Mouse (Mus musculus): ENCODE results near the gene Nucks1.
A peak's percentile ranks its signal among the peaks of the same experiment; 100 is the strongest.

The Nucks1 gene

GRCm38 (mm10) chr1:131919052-131919451 lies 8.7 kb downstream of the Nucks1 start:
- DNase-seq (ENCODE audit: low spot score in 2 of 2) = no peak

- no peak for DNase-seq (ENCODE audit: low spot score in 2 of 2)
Measured at GRCm38 (mm10) chr1:131922100-131922499, 11.8 kb downstream of the Nucks1 start.

GRCm38 (mm10) chr1:131933471-131933870 lies 23.1 kb downstream of the Nucks1 start:
- no peak for DNase-seq (ENCODE audit: low spot score in 2 of 2)

- DNase-seq (ENCODE audit: low spot score in 2 of 2) = peak in 1 of 2 experiments; percentile 34
Measured at GRCm38 (mm10) chr1:131937659-131938305, 27.4 kb downstream of the Nucks1 start.

GRCm38 (mm10) chr1:131938811-131939210 lies 28.5 kb downstream of the Nucks1 start:
- DNase-seq (ENCODE audit: low spot score in 2 of 2) = no peak

- DNase-seq (ENCODE audit: low spot score in 2 of 2) = no peak
Measured at GRCm38 (mm10) chr1:131940711-131941244, 30.4 kb downstream of the Nucks1 start.

- no peak for DNase-seq (ENCODE audit: low spot score in 2 of 2)
Measured at GRCm38 (mm10) chr1:131941501-131941900, 31.2 kb downstream of the Nucks1 start.

GRCm38 (mm10) chr1:131942621-131943590 lies 32.6 kb downstream of the Nucks1 start:
- no peak for DNase-seq (ENCODE audit: low spot score in 2 of 2)

- DNase-seq (ENCODE audit: low spot score in 2 of 2) = no peak
Measured at GRCm38 (mm10) chr1:131945674-131946440, 35.5 kb downstream of the Nucks1 start.

- no peak for DNase-seq (ENCODE audit: low spot score in 2 of 2)
Measured at GRCm38 (mm10) chr1:131946462-131947215, 36.3 kb downstream of the Nucks1 start.

- DNase-seq (ENCODE audit: low spot score in 2 of 2) = no peak
Measured at GRCm38 (mm10) chr1:131947997-131948525, 37.7 kb downstream of the Nucks1 start.

GRCm38 (mm10) chr1:131954242-131954865 lies 44.0 kb downstream of the Nucks1 start:
- DNase-seq (ENCODE audit: low spot score in 2 of 2) = no peak

- DNase-seq (ENCODE audit: low spot score in 2 of 2) = no peak
Measured at GRCm38 (mm10) chr1:131955131-131955757, 44.9 kb downstream of the Nucks1 start.

GRCm38 (mm10) chr1:131957416-131957815 lies 47.1 kb downstream of the Nucks1 start:
- no peak for DNase-seq (ENCODE audit: low spot score in 2 of 2)

- no peak for DNase-seq (ENCODE audit: low spot score in 2 of 2)
Measured at GRCm38 (mm10) chr1:131961004-131961403, 50.7 kb downstream of the Nucks1 start.

GRCm38 (mm10) chr1:131962606-131963084 lies 52.3 kb downstream of the Nucks1 start, which contains the start of gene Slc45a3:
TSS of gene Slc45a3 (plus strand) at chr1:131962967.
- no peak for DNase-seq (ENCODE audit: low spot score in 2 of 2)

- DNase-seq (ENCODE audit: low spot score in 2 of 2) = no peak
Measured at GRCm38 (mm10) chr1:131963085-131963951, 53.0 kb downstream of the Nucks1 start.

GRCm38 (mm10) chr1:131964100-131964499 lies 53.8 kb downstream of the Nucks1 start:
- no peak for DNase-seq (ENCODE audit: low spot score in 2 of 2)

GRCm38 (mm10) chr1:131964580-131964979 lies 54.2 kb downstream of the Nucks1 start:
- DNase-seq (ENCODE audit: low spot score in 2 of 2) = no peak

Measured in natural killer cell, adult 2 months (primary cell).